Mouse (Mus musculus) cortical plate, adult 2 months (tissue): Measurements from ENCODE around the gene Dclre1b.

ENCODE experiments used
- CTCF ChIP-seq: fragments of 200-500 bp; IDR thresholded peaks from 2 replicates; pipeline ENCODE4 v1.5.1; 2011; ENCODE audit warnings: mild to moderate bottlenecking, control low read depth, low read length; ENCODE audit not compliant: insufficient read depth; ENCODE audit errors: extremely low read depth
- POLR2A ChIP-seq: fragments of 200-500 bp; IDR thresholded peaks from 2 replicates; pipeline ENCODE4 v1.6.1; 2011; ENCODE audit warnings: mild to moderate bottlenecking, low read length, control low read depth; ENCODE audit not compliant: insufficient read depth; ENCODE audit errors: extremely low read depth

GRCm38 (mm10) chr3:103851882-103852281 is 42.6 kb upstream of the Dclre1b start:
- TF ChIP-seq CTCF (no peak), POLR2A (no peak)
